Mouse (Mus musculus): ENCODE results near the gene Dpm3.

Gene Dpm3

DNA sequence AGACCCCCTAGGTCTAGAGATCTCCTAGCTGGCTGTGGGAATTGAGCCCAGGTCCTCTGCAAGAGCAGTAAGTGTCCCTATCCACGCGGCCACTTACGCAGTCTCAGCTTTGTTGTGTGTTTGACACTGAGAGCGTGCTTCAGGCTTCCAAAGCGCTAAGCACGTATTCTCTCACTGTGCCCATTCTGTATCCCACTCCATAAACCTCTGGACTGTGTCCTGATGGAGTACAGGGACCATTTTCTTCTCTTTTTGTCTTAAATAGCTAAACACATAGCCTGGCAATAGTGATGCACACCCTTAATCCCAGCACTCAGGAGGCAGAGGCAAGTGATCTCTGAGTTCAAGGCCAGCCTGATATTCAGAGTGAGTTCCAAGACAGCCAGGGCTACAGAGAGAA is 39.8 kb downstream of the Dpm3 start:
- no peak for DNase-seq

DNA sequence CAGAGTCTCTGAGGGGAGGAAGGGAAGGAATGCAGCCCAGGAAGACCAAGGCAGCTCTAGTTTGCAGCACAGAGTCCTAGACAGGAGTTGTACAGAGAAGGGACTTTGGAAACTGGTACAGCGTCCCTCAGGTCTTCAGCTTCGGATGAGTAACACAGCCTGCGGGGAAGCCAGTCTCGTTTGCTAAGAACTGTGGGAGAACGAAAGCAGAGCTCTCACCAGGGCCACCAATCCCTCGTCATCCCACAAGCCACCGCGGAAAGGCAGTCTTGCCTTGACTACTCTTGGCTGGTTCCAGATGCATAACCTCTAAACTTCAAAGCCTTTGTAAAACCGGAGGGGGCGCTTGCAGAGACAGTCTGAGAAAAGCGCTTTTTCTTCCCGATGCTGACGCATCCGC is 40.3 kb downstream of the Dpm3 start:
- peak; percentile 52 for DNase-seq

DNA sequence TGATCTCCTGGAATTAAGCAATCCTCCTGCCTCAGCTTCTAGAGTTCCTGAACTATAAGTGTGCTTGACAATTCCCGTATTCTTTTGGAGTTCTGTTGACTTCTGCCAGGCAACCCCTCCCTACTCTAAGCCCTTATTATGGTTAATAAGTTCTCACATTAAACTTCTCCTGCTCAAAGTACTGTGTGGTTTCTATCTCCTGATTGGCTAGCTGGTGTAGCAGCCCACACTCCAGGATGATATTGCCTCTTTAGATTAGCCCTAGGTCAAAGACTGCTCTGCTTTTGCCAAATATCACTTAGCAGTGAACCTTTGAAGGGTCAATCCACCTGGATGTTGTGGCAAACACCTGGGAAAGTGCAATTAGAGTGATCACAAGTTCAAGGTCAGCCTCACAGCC is 40.9 kb downstream of the Dpm3 start:
- peak; percentile 34 for DNase-seq

DNA sequence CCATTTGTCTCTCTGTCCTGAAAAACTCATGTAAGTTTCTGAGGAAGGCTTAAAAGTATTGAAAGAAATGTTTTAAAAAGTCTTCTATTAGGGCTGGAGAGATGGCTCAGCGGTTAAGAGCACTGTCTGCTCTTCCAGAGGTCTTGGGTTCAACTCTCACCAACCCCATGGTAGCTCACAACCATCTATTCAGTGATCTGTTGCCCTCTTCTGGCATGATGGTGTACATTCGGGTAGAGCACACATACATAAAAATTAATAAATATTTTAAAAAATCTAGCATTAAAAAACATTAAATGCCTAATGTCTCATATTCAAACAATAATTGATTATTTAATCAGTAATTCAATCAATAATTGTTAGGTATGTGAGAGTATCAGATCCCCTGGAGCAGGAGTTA is 41.4 kb downstream of the Dpm3 start:
- DNase-seq, result no peak

DNA sequence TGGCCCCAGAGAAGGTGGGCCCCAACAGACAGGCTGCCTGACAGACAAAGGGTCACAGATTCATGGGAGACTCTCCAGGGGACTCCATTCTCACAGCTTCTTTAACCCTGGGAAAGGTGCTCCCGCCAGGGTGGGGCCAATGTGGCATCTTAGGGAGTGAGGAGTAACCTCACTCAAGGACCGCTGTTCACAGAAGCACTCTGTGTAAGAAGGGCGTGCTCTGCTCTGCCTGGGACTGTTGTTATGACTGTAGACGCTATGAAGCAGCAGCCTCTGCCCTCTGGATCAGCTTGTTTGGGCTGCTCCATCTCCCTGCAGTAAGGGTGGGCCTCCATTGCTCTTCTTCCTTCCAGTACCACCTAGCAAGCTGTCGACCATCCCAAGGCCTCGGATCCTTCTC is 45.3 kb downstream of the Dpm3 start:
- no peak for DNase-seq

DNA sequence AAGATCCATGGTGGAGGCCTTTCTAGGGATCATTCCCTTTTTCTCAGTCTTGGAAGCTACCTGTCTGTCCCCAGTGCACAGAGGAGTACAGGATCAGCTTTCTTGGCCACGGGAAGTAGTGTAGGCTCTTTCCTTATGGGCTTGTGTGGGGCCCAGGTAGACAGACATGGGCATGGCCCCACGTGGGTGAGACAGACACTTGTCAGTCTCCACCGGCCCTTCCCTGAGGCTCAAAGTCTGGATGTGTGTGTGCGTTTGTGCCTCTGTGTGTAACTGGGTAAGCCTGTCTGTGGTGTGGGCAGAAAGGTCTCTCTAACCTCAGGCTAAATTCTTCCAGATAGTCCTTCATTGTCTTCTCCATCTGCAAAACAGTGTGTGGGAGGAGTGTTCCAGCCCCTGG is 45.9 kb downstream of the Dpm3 start:
- DNase-seq, result no peak

DNA sequence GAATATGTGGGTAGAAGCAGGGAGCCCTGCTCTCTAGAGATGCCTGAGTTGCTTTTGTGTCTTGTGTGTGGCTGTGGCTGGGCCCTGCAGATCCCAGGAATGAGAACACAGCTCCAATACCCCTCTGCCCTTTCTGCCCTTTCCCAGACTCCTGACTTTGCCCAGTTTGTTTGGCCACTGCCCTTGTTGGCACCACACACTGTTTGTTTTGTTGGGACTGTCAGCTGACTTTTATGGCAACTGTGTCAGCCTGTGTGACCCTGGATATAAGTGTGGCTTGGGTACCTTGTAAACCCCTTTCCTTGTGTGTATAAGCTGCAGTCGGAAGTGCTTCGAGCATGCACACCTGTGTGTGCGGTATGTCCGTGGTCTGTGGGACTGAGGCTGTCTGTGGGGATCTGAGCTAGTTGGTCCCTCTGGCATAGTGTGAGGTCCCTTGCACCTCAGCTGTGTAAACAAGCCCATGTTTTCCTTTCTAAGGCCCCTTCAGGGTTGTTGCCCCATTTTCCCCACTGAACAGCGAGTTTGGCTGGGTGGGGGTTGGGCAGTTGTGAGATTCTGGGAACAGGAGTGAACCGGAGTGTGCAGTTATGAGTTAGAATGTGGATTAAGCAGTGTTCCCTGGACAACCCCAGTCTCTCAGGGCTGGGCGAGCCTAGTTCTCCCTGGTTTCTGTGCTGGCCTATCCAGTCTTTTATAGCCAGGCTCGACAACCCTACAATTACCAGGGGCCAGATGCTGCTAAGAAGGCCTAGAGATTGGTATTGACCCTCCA is 46.6 kb downstream of the Dpm3 start:
- peak; percentile 63 for DNase-seq

DNA sequence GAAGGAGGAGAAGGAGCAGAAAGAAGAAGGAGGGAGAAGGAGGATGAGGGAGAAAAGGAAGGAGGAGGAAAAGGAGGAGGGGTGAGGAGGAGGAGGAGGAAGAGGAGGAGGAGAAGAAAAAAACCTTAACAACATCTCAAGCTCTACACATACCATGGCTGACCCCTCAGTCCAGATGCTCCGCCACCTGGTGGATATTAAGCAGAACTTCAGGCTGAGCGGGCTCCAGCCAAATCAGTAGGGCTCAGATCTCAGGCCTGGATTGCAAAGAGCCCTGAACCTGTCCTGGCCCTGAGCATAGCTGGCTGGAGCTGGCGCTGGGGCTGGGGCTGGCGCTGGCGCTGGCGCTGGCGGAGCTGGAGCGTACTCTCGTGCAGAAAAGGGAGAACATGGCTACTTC is 48.9 kb downstream of the Dpm3 start:
- DNase-seq, result peak; percentile 75

DNA sequence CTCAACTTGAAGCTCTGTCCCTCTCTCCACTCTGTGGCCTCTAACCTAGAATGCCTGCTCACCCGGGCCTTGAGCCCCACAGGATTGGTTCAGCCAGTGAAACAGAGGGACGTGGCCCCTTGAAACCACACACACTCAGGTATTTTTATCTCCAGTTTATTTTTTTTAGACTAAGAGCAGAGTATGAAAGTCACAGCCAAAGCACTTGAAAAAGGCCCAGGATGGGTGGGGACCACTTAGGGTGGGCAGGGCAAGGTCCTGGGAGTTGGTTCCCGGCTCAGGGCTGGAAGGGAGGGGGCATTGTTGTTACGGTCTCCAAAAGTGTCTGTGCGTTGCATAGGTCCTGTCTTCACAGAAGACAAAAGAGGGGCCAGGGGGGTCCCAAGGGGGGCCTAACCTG is 55.2 kb downstream of the Dpm3 start:
- DNase-seq, result no peak

DNA sequence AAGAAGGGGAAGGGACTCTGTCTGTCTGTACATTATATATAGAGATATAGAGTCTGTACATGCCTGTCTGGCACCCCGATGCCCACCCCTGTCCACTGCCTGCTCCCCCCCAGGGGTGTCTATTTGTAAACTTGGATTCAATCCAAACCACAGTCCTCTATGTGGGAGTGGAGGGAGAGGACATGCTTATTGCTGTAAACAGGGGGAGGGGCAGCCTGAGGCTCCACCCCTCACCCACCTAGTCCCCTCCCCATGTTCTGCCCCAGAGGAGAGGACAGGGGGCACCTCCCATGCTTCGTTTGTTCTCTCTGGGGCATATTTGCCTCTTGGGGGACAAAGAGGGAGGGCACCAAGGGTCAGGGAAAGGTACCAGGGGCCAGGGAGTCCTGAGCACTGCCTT is 55.6 kb downstream of the Dpm3 start:
- no peak for DNase-seq

DNA sequence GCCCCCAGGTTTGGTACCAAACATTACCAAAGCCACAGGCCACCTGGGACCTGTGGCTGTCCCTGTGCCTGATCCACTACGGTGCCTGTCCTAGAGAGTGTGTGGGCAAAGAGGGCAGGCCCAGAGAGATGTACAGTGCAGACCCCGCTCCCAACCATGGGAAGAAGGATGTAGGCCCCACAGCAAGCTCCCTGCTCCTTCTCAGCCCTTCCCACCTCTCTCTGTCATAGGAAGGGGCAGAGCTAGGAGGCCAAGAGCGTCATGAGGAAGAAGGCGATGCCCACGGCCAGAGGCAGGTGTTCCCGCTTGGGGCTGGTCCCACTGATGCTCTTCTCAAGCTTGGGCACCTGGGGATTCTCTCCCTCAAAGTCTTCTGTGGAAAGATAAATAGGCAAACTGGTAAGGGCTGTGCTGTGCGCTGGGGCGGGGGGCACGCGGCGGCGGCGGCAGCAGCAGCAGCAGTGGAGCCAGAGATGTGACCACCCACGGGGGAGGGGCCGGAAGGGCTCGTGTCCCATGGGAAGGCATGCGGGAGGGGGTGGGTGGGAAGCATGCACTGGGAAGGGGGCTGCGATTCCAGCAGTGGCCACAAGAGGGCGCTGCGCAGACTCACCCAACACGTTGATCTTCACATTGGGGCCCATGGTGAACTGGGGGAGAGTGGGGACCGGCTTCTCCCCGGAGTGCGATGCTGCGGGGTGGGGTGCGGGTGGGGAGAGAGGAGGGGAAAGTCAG is 56.2 kb downstream of the Dpm3 start:
- peak; percentile 84 for DNase-seq

DNA sequence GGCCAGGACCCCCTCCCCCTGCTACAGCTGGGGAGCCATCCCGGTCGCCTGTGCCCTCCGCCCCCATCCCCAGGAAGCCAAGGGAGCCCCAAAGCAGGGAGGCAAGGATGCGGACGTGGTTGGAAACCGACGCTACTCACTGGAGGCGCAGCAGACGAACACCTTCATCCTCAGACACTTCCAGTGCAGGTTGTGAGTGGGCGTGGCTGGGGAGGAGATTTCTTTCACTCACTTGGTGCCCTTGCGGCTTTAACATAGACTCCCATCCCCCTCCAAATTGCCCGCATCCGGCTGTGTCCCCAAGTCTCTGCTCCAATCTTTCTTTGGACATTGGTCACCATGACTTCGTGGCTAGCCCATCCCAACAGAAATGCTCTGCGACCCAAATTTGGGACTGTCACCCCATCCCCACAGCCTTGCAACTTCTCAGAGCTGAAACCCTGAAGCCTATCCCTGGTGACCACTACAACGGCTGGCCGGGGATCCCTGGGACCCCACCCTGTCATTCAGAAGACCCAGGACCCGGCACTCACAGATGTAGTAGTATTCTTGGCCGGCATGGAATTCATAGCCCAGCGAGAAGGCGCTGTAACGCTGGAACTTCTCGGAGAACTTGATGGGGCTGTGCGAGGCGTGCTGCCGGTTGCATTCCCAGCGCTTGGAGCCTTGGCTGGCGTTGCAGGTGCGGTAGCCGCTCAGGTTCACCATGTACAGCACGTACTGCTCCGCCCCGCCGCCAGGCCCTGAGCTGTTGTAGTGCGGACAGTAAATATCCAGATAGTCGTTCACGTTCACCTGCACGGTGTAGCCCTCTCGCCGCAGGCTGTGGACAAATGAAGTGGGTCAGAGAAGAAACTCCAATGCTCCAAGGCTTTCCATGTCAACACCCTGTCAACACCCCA is 57.0 kb downstream of the Dpm3 start:
- peak; percentile 39 for DNase-seq
